Mouse (Mus musculus) intestine, embryonic 14.5 days (tissue): ENCODE results near the gene Tfdp2. TPM values are rescaled to one million over a fixed set of nuclear protein-coding genes. Genes with fewer than 3 reads are reported as not detected.
"Not testable (repeated sequence)": the region's sequence is repeated elsewhere in the genome, so short reads cannot be mapped to it uniquely, and the experiment has no call there.

Source experiments
- ATAC-seq: fragments of 200-750 bp; cut with Nextera tagmentation; replicated peaks from 2 replicates; pipeline ENCODE4 v1.8.0; 2017; ENCODE audit warnings: low read depth, moderate number of reproducible peaks, moderate TSS enrichment, moderate library complexity; ENCODE audit not compliant: low FRiP score, low TSS enrichment
- DNase-seq: peaks from one replicate; pipeline ENCODE4 v3.0.0-alpha.2; 2018; ENCODE audit warnings: low spot score
- H3K27ac ChIP-seq: fragments of 300-500 bp; sonication (generic); 2 replicates; pipeline ENCODE4 v1.5.1; 2014; ENCODE audit warnings: low read depth, mild to moderate bottlenecking, control low read depth
- H3K27me3 ChIP-seq: fragments of 300-500 bp; sonication (generic); replicated peaks from 2 replicates; pipeline ENCODE4 v1.6.1; 2014; ENCODE audit warnings: low read length, control low read depth; ENCODE audit not compliant: control insufficient read depth, insufficient read depth
- H3K36me3 ChIP-seq: fragments of 300-500 bp; sonication (generic); 2 replicates; pipeline ENCODE4 v1.6.1; 2014; ENCODE audit warnings: low read length, control low read depth; ENCODE audit not compliant: control insufficient read depth, insufficient read depth
- H3K4me1 ChIP-seq: fragments of 300-500 bp; sonication (generic); replicated peaks from 2 replicates; pipeline ENCODE4 v1.6.1; 2014; ENCODE audit warnings: low read length, control low read depth, mixed read lengths; ENCODE audit not compliant: control insufficient read depth, insufficient read depth
- H3K4me2 ChIP-seq: fragments of 300-500 bp; sonication (generic); 2 replicates; pipeline ENCODE4 v1.6.1; 2014; ENCODE audit warnings: low read length
- H3K4me3 ChIP-seq: fragments of 300-500 bp; sonication (generic); 2 replicates; pipeline ENCODE4 v1.5.1; 2014; ENCODE audit warnings: low read depth, low read length, control low read depth, mixed read lengths
- H3K9ac ChIP-seq: fragments of 300-500 bp; sonication (generic); 2 replicates; pipeline ENCODE4 v1.6.1; 2014; ENCODE audit warnings: mild to moderate bottlenecking, low read length
- H3K9me3 ChIP-seq: fragments of 300-500 bp; sonication (generic); 2 replicates; pipeline ENCODE4 v1.6.1; 2016; ENCODE audit warnings: low read length, control low read depth; ENCODE audit not compliant: control insufficient read depth
- WGBS: fragments of 180-500 bp; shearing (Covaris S2); extraction: QIAGEN DNeasy Blood & Tissue Kit; methylation state at CpG from one replicate; pipeline ENCODE4 v1.1.7; 2014; 5-methylcytosine and 5-hydroxymethylcytosine counted together
- polyA plus RNA-seq: library from polyadenylated mRNA; unstranded; fragments of >200 nt; fragmentation: Nextera tagmentation; extraction: Ambion mirVana; gene quantifications from 2 replicates; pipeline ENCODE4 v1.2.1, GENCODE M21; 2014

The Tfdp2 gene
- polyA plus RNA-seq, 1 experiment from 2014 or later, result 46.4 TPM

DNA sequence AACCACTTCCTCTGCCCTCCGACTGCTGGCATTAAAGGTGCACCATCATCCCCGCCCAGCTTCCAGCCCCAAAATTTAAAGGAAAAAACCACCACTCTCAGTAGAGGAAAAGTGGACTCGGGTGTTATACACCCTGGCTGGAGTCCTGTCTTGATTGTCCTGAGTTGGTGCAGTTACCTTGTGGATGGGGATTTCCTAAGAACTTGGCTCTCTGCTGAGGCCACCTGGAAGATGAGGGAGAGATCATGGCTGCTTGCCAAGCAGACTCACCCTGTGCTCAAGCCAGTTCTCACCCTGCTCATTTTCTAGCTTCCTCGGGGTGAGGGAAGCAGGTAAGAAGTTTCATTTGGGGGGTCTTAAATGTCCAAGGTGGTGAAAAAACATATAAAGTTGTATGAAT is 132.2 kb downstream of the Tfdp2 start:
- Histone ChIP-seq H3K4me2 (no peak overlapping the region), H3K4me1 (0 out of 2 replicates have a peak, but pooled peaks cover 3% of the 10 kb centered on the region), H3K27ac (no peak overlapping the region), H3K36me3 (peaks cover 21% of the 10 kb centered on the region), H3K9ac (no peak overlapping the region), H3K27me3 (no peaks in the 10 kb centered on the region), H3K9me3 (no peaks in the 10 kb centered on the region), H3K4me3 (no peak overlapping the region)
- 85% methylated on average over 4 of the region's 4 CpGs for WGBS
- ATAC-seq (no peak), DNase-seq (no peak)

DNA sequence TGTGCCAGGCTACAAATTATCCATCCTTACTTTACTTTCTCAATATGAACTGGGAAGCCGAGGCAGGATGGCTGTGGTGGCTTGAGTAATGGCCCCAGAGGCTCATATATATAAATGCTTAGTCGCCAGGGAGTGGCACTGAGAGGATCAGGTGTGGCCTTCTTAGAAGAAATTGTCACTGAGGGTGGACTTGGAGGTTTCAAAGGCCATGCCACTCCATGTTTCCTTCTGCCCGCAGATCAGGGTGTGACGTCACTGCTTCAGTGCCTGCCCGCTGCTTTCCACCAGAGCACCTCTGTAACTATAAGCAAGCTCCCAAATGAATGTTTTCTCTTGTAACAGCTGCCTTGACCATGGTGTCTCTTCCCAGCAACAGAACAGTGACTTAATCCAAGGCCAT is 135.1 kb downstream of the Tfdp2 start:
- WGBS, result 85% methylated on average over 5 of the region's 5 CpGs
- Histone ChIP-seq H3K27ac (no peak overlapping the region), H3K4me3 (no peak overlapping the region), H3K4me2 (no peak overlapping the region), H3K9ac (no peak overlapping the region), H3K27me3 (no peaks in the 10 kb centered on the region), H3K4me1 (0 out of 2 replicates have a peak, but pooled peaks cover 3% of the 10 kb centered on the region), H3K36me3 (peaks cover 48% of the 10 kb centered on the region), H3K9me3 (no peaks in the 10 kb centered on the region)
- DNase-seq (no peak), ATAC-seq (no peak)

DNA sequence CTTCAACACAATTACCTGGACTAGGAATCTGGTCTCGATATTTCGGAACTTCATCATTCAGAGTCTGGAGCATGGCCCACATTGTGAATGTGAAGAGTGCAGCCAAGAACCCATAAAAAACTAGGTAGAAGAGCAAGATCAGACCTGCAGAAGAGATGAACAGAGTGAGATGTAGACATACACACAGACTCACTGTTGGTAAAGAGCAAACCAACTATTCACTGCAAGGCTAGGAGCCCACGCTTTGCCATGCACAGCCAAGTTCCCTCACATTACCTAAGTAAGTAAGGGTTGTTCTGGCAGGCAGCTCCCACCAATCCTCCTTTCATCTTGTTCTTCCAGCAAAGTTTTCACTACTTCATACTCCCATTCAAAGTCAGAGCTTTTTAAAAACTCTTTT is 149.7 kb downstream of the Tfdp2 start:
- no peak overlapping the region for H3K27ac ChIP-seq
- WGBS, result 94% methylated on average over 3 of the region's 3 CpGs

DNA sequence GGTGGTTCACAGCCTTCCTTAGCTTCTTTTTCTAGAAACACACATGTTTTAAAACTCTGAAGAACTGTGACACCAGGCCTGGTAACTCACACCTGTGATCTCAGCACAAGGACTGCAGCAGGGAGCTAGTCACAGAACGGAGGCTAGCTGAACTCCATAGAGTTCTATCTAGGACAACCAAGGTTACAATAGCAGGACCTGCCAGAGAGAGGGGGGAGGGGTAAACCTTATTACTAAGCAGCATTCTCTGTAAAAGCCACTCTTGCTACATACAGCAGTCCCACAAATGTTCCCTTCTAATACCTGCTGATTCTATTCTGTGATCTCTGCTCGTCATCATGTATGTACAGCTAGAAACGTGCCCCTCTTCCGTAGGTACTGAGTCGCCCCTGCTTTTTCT is 152.8 kb downstream of the Tfdp2 start:
- Histone ChIP-seq H3K4me3 (no peak overlapping the region), H3K36me3 (peaks cover 9% of the 10 kb centered on the region), H3K4me2 (no peak overlapping the region), H3K4me1 (peaks cover 4% of the 10 kb centered on the region; the same call in 1 of the 2 replicates), H3K9ac (no peak overlapping the region), H3K9me3 (no peaks in the 10 kb centered on the region), H3K27ac (no peak overlapping the region), H3K27me3 (no peaks in the 10 kb centered on the region)
- ATAC-seq (no peak), DNase-seq (no peak)
- WGBS, result 89% methylated on average over 5 of the region's 5 CpGs

More for the DNA sequence above, 149.7 kb downstream of the Tfdp2 start:
- H3K27me3 ChIP-seq, result no peaks in the 10 kb centered on the region
- H3K9ac ChIP-seq, result no peak overlapping the region
- H3K4me1 ChIP-seq, result peaks cover 4% of the 10 kb centered on the region; the same call in 1 of the 2 replicates
- no peak overlapping the region for H3K4me2 ChIP-seq
- ATAC-seq, result no peak
- DNase-seq, result no peak
- peaks cover 39% of the 10 kb centered on the region for H3K36me3 ChIP-seq
- H3K4me3 ChIP-seq, result no peak overlapping the region
- no peaks in the 10 kb centered on the region for H3K9me3 ChIP-seq

GRCm38 (mm10) chr9:96350010-96350409 is 153.9 kb downstream of the Tfdp2 start:
- 0 out of 2 replicates have a peak, but pooled peaks have one; percentile 58 for ATAC-seq

GRCm38 (mm10) chr9:96350476-96350875 is 154.4 kb downstream of the Tfdp2 start:
- 60% methylated on average over 3 of the region's 3 CpGs for WGBS
- H3K27ac ChIP-seq, result no peak overlapping the region

More at GRCm38 (mm10) chr9:96350010-96350409, 153.9 kb downstream of the Tfdp2 start:
- WGBS, result 31% methylated on average over 4 of the region's 4 CpGs
- Histone ChIP-seq H3K9ac (no peak overlapping the region), H3K27me3 (no peaks in the 10 kb centered on the region), H3K9me3 (no peaks in the 10 kb centered on the region), H3K4me1 (peaks cover 6% of the 10 kb centered on the region; the same call in 1 of the 2 replicates), H3K4me2 (no peak overlapping the region), H3K36me3 (peaks cover 1% of the 10 kb centered on the region), H3K27ac (no peak overlapping the region), H3K4me3 (no peak overlapping the region)
- peak; percentile 66 for DNase-seq

GRCm38 (mm10) chr9:96351771-96352170 is 155.7 kb downstream of the Tfdp2 start:
- H3K27me3 ChIP-seq, H3K9ac ChIP-seq, H3K9me3 ChIP-seq, ATAC-seq, H3K4me3 ChIP-seq, H3K4me1 ChIP-seq, DNase-seq, H3K4me2 ChIP-seq, H3K27ac ChIP-seq, H3K36me3 ChIP-seq: not testable (repeated sequence)
- WGBS, result 88% methylated on average over 6 of the region's 6 CpGs

More at GRCm38 (mm10) chr9:96350476-96350875, 154.4 kb downstream of the Tfdp2 start:
- H3K9ac ChIP-seq, result no peak overlapping the region
- DNase-seq (no peak), ATAC-seq (no peak)
- no peaks in the 10 kb centered on the region; the same call in 1 of the 2 replicates for H3K36me3 ChIP-seq
- peaks cover 6% of the 10 kb centered on the region; the same call in 1 of the 2 replicates for H3K4me1 ChIP-seq
- no peak overlapping the region for H3K4me3 ChIP-seq
- no peak overlapping the region for H3K4me2 ChIP-seq
- no peaks in the 10 kb centered on the region for H3K9me3 ChIP-seq
- H3K27me3 ChIP-seq, result no peaks in the 10 kb centered on the region

GRCm38 (mm10) chr9:96353121-96353769 is 157.2 kb downstream of the Tfdp2 start:
- WGBS, result 86% methylated on average over 12 of the region's 12 CpGs
- no peak overlapping the region for H3K4me2 ChIP-seq
- no peak for DNase-seq
- peaks cover 10% of the 10 kb centered on the region; the same call in 1 of the 2 replicates for H3K4me1 ChIP-seq
- no peak overlapping the region for H3K27ac ChIP-seq
- H3K4me3 ChIP-seq, result no peak overlapping the region
- ATAC-seq, result no peak
- H3K27me3 ChIP-seq, result no peaks in the 10 kb centered on the region
- no peak overlapping the region for H3K9ac ChIP-seq
- H3K9me3 ChIP-seq, result no peaks in the 10 kb centered on the region
- no peaks in the 10 kb centered on the region; the same call in 1 of the 2 replicates for H3K36me3 ChIP-seq

GRCm38 (mm10) chr9:96353799-96354198 is 157.7 kb downstream of the Tfdp2 start:
- WGBS, result 68% methylated on average over 8 of the region's 8 CpGs
- no peaks in the 10 kb centered on the region; the same call in 1 of the 2 replicates for H3K36me3 ChIP-seq
- H3K27ac ChIP-seq, result no peak overlapping the region
- H3K4me2 ChIP-seq, result no peak overlapping the region
- no peak for DNase-seq
- H3K9ac ChIP-seq, result no peak overlapping the region
- peaks cover 10% of the 10 kb centered on the region; the same call in 1 of the 2 replicates for H3K4me1 ChIP-seq
- ATAC-seq, result no peak
- no peak overlapping the region for H3K4me3 ChIP-seq
- H3K27me3 ChIP-seq, result no peaks in the 10 kb centered on the region
- no peaks in the 10 kb centered on the region for H3K9me3 ChIP-seq
